Mouse (Mus musculus): ENCODE results near the gene Mmp17. TPM values are rescaled to one million over a fixed set of nuclear protein-coding genes. Genes with fewer than 3 reads are reported as not detected.
"Not testable (repeated sequence)": the region's sequence is repeated elsewhere in the genome, so short reads cannot be mapped to it uniquely, and the experiment has no call there.

Mmp17 gene
- polyA plus RNA-seq, 1 experiment: 5.5 TPM

GRCm38 (mm10) chr5:129584583-129585541, 893 bp downstream of the Mmp17 start:
- Histone ChIP-seq H3K4me3 (ENCODE audit: insufficient read depth, low read length) (peak overlapping the region; percentile 65), H3K4me1 (ENCODE audit: control insufficient read depth, insufficient read depth, low read length) (no peaks in the 10 kb centered on the region), H3K27ac (ENCODE audit: insufficient read depth, low read length) (no peak overlapping the region)
- TF ChIP-seq POLR2A (IDR thresholded peaks at IDR 0.05; ENCODE audit: low read depth, low read length) (no peak), CTCF (IDR thresholded peaks at IDR 0.05; ENCODE audit: borderline replicate concordance, insufficient read depth, low read length) (no peak)

GRCm38 (mm10) chr5:129586016-129586415, 2.0 kb downstream of the Mmp17 start:
- Histone ChIP-seq H3K27ac (ENCODE audit: insufficient read depth, low read length) (no peak overlapping the region), H3K4me1 (ENCODE audit: control insufficient read depth, insufficient read depth, low read length) (no peaks in the 10 kb centered on the region), H3K4me3 (ENCODE audit: insufficient read depth, low read length) (no peak overlapping the region)
- TF ChIP-seq CTCF (IDR thresholded peaks at IDR 0.05; ENCODE audit: borderline replicate concordance, insufficient read depth, low read length): peak; percentile 47
- no peak for TF ChIP-seq POLR2A (IDR thresholded peaks at IDR 0.05; ENCODE audit: low read depth, low read length)

- Histone ChIP-seq H3K27ac (ENCODE audit: insufficient read depth, low read length) (no peak overlapping the region), H3K4me1 (ENCODE audit: control insufficient read depth, insufficient read depth, low read length) (no peaks in the 10 kb centered on the region), H3K4me3 (ENCODE audit: insufficient read depth, low read length) (no peak overlapping the region)
- no peak for TF ChIP-seq CTCF (IDR thresholded peaks at IDR 0.05; ENCODE audit: borderline replicate concordance, insufficient read depth, low read length)
- TF ChIP-seq POLR2A (IDR thresholded peaks at IDR 0.05; ENCODE audit: low read depth, low read length): no peak
Observed at GRCm38 (mm10) chr5:129586471-129586870, 2.5 kb downstream of the Mmp17 start.

GRCm38 (mm10) chr5:129590915-129591314, 6.9 kb downstream of the Mmp17 start:
- Histone ChIP-seq H3K4me3 (ENCODE audit: insufficient read depth, low read length) (no peak overlapping the region), H3K27ac (ENCODE audit: insufficient read depth, low read length) (no peak overlapping the region), H3K4me1 (ENCODE audit: control insufficient read depth, insufficient read depth, low read length) (no peaks in the 10 kb centered on the region)
- TF ChIP-seq POLR2A (IDR thresholded peaks at IDR 0.05; ENCODE audit: low read depth, low read length) (no peak), CTCF (IDR thresholded peaks at IDR 0.05; ENCODE audit: borderline replicate concordance, insufficient read depth, low read length) (no peak)

- H3K4me3 ChIP-seq (ENCODE audit: insufficient read depth, low read length): no peak overlapping the region
- no peaks in the 10 kb centered on the region for H3K4me1 ChIP-seq (ENCODE audit: control insufficient read depth, insufficient read depth, low read length)
- TF ChIP-seq CTCF (IDR thresholded peaks at IDR 0.05; ENCODE audit: borderline replicate concordance, insufficient read depth, low read length): peak; percentile 99
- no peak for TF ChIP-seq POLR2A (IDR thresholded peaks at IDR 0.05; ENCODE audit: low read depth, low read length)
- H3K27ac ChIP-seq (ENCODE audit: insufficient read depth, low read length): no peak overlapping the region
Observed at GRCm38 (mm10) chr5:129594116-129595114, 10.4 kb downstream of the Mmp17 start.

GRCm38 (mm10) chr5:129602071-129602487, 18.1 kb downstream of the Mmp17 start:
- TF ChIP-seq CTCF (IDR thresholded peaks at IDR 0.05; ENCODE audit: borderline replicate concordance, insufficient read depth, low read length) (no peak), POLR2A (IDR thresholded peaks at IDR 0.05; ENCODE audit: low read depth, low read length) (no peak)
- H3K27ac ChIP-seq (ENCODE audit: insufficient read depth, low read length): no peak overlapping the region
- no peak overlapping the region for H3K4me3 ChIP-seq (ENCODE audit: insufficient read depth, low read length)
- H3K4me1 ChIP-seq (ENCODE audit: control insufficient read depth, insufficient read depth, low read length): no peaks in the 10 kb centered on the region

- H3K4me3 ChIP-seq (ENCODE audit: insufficient read depth, low read length): no peak overlapping the region
- TF ChIP-seq POLR2A (IDR thresholded peaks at IDR 0.05; ENCODE audit: low read depth, low read length) (no peak), CTCF (IDR thresholded peaks at IDR 0.05; ENCODE audit: borderline replicate concordance, insufficient read depth, low read length) (no peak)
- H3K4me1 ChIP-seq (ENCODE audit: control insufficient read depth, insufficient read depth, low read length): no peaks in the 10 kb centered on the region
- no peak overlapping the region for H3K27ac ChIP-seq (ENCODE audit: insufficient read depth, low read length)
Observed at GRCm38 (mm10) chr5:129607476-129607875, 23.5 kb downstream of the Mmp17 start.

- H3K4me3 ChIP-seq (ENCODE audit: insufficient read depth, low read length): no peak overlapping the region
Observed at GRCm38 (mm10) chr5:129611060-129611459, 27.1 kb downstream of the Mmp17 start.

GRCm38 (mm10) chr5:129620600-129620999, 36.6 kb downstream of the Mmp17 start:
- H3K4me3 ChIP-seq (ENCODE audit: insufficient read depth, low read length); H3K4me1 ChIP-seq (ENCODE audit: control insufficient read depth, insufficient read depth, low read length); H3K27ac ChIP-seq (ENCODE audit: insufficient read depth, low read length): not testable (repeated sequence)

More at GRCm38 (mm10) chr5:129611060-129611459, 27.1 kb downstream of the Mmp17 start:
- H3K27ac ChIP-seq (ENCODE audit: insufficient read depth, low read length): no peak overlapping the region
- peak; percentile 79 for TF ChIP-seq CTCF (IDR thresholded peaks at IDR 0.05; ENCODE audit: borderline replicate concordance, insufficient read depth, low read length)
- TF ChIP-seq POLR2A (IDR thresholded peaks at IDR 0.05; ENCODE audit: low read depth, low read length): no peak
- H3K4me1 ChIP-seq (ENCODE audit: control insufficient read depth, insufficient read depth, low read length): no peaks in the 10 kb centered on the region

Measured in embryonic fibroblast, embryonic 13.5 days (primary cell).